Mouse (Mus musculus): Measurements from ENCODE around the gene Mdm2. TPM values are rescaled to one million over a fixed set of nuclear protein-coding genes. Genes with fewer than 3 reads are reported as not detected.
"Not testable (repeated sequence)": the region's sequence is repeated elsewhere in the genome, so short reads cannot be mapped to it uniquely, and the experiment has no call there.

Gene Mdm2
- polyA plus RNA-seq, 1 experiment from 2014 or later: 48.4 TPM

GRCm38 (mm10) chr10:117736573-117736972, 26.0 kb upstream of the Mdm2 start:
- Histone ChIP-seq H3K4me1 (replicated peaks; ENCODE audit: control insufficient read depth, insufficient read depth, low read length) (no peaks in the 10 kb centered on the region), H3K4me2 (replicated peaks) (no peak overlapping the region), H3K27ac (no peak overlapping the region), H3K9ac (no peak overlapping the region), H3K9me3 (ENCODE audit: control insufficient read depth, low read length) (no peaks in the 10 kb centered on the region), H3K27me3 (ENCODE audit: control insufficient read depth, insufficient read depth, low read length) (no peaks in the 10 kb centered on the region), H3K36me3 (replicated peaks; ENCODE audit: control insufficient read depth, insufficient read depth) (peaks cover 66% of the 10 kb centered on the region), H3K4me3 (replicated peaks; ENCODE audit: low read length) (no peak overlapping the region)
- DNase-seq (ENCODE audit: low spot score) (no peak), ATAC-seq (ENCODE audit: low FRiP score) (no peak)
- WGBS: 96% methylated on average over 5 of the region's 5 CpGs

GRCm38 (mm10) chr10:117735396-117735795, 24.8 kb upstream of the Mdm2 start:
- not testable (repeated sequence) for H3K27ac ChIP-seq; H3K9me3 ChIP-seq (ENCODE audit: control insufficient read depth, low read length); H3K4me3 ChIP-seq (replicated peaks; ENCODE audit: low read length); H3K27me3 ChIP-seq (ENCODE audit: control insufficient read depth, insufficient read depth, low read length); DNase-seq (ENCODE audit: low spot score); H3K9ac ChIP-seq; ATAC-seq (ENCODE audit: low FRiP score); H3K4me1 ChIP-seq (replicated peaks; ENCODE audit: control insufficient read depth, insufficient read depth, low read length); H3K4me2 ChIP-seq (replicated peaks)
- H3K36me3 ChIP-seq (replicated peaks; ENCODE audit: control insufficient read depth, insufficient read depth): peaks cover 55% of the 10 kb centered on the region
- WGBS: 92% methylated on average over 11 of the region's 12 CpGs

DNA sequence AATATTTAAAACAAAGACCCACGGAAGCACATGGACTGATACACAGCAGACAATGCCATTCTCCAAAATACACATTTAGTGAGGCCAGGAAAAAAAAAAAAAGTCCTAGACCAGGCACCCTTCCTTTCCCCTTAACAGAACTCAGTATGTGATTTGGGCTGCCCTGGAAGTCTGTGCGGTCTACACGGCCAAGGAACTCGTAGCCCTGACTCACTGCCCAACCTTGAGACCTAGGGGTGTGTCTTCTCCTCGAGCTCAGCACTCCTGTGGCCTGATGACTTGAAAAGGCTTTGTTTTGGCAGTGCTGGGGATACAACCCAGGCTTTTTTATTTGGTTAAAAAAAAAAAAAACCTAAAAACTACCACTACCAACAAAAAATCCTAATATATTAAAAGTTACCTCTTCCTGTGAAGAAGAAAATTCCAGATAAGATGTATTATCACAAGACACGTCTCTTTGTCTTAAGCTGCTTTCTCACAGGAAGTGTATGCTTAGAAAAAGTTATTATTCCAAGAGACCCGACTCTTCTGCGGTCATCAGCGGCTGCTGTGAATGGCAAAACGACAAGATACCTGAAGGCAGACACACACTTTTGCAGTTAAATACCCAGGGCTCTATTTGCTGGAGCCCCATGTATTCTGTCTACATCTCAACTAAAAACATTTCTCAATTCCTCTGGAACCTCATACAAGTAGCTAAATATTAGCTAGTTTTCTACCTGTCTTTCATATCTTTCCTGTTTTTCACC, 23.7 kb upstream of the Mdm2 start:
- peaks cover 43% of the 10 kb centered on the region for H3K36me3 ChIP-seq (replicated peaks; ENCODE audit: control insufficient read depth, insufficient read depth)
- DNase-seq (ENCODE audit: low spot score); ATAC-seq (ENCODE audit: low FRiP score); H3K4me2 ChIP-seq (replicated peaks); H3K9me3 ChIP-seq (ENCODE audit: control insufficient read depth, low read length); H3K4me1 ChIP-seq (replicated peaks; ENCODE audit: control insufficient read depth, insufficient read depth, low read length); H3K27me3 ChIP-seq (ENCODE audit: control insufficient read depth, insufficient read depth, low read length); H3K4me3 ChIP-seq (replicated peaks; ENCODE audit: low read length); H3K9ac ChIP-seq; H3K27ac ChIP-seq: not testable (repeated sequence)
- 90% methylated on average over 9 of the region's 10 CpGs for WGBS

DNA sequence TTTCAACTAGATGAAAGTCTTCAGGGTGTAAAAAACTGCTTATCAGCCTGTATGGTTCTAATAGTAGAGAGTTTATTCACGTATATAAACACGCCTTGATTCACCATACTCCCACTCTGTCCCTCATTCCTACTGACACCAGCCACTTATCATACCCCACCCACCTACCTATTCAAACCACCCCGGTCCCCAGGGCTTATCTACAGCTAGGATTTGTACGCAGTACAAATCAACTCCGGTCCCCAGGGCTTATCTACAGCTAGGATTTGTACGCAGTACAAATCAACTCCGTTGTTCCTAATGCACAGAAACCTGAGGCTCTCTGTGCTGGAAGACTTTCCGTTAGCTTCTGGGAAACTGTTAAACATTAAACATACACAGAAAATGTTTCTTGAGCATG, 23.1 kb upstream of the Mdm2 start:
- DNase-seq (ENCODE audit: low spot score); H3K4me2 ChIP-seq (replicated peaks); H3K9me3 ChIP-seq (ENCODE audit: control insufficient read depth, low read length); H3K9ac ChIP-seq; H3K27me3 ChIP-seq (ENCODE audit: control insufficient read depth, insufficient read depth, low read length); H3K4me1 ChIP-seq (replicated peaks; ENCODE audit: control insufficient read depth, insufficient read depth, low read length); H3K4me3 ChIP-seq (replicated peaks; ENCODE audit: low read length); H3K27ac ChIP-seq; ATAC-seq (ENCODE audit: low FRiP score): not testable (repeated sequence)
- WGBS: 93% methylated on average over 8 of the region's 8 CpGs
- H3K36me3 ChIP-seq (replicated peaks; ENCODE audit: control insufficient read depth, insufficient read depth): peaks cover 37% of the 10 kb centered on the region

DNA sequence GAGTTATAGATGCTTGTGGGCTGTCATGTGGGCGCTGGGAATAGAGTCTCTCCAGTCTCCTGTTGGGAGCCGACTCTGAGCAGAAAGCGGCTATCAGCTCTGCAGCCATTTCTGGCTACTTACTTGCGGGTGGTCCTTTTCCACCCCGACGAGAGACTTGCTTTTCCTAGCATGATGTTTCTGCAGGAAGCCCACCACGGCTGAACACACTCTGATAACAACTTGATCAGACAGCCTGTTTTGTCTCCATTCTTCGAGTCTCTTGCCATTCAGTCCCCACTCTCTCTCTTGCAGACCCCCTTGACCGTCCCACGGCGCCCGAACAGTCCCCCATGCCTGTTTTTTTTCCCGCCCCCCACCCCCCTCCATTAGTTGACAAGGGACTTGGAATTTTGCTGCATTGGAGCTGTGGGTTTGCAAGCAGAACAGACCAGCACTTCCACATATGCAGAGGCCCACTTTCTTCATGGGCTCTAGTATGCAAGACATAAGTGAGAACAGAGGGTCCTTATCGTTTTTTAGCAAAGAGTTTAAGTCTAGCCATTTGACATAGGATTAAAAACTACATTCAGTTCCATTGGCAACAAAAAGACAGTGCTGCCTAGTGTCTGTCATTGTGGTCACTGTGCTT, 22.5 kb upstream of the Mdm2 start:
- whole genome bisulfite sequencing: 88% methylated on average over 14 of the region's 14 CpGs
- DNase-seq (ENCODE audit: low spot score): no peak
- H3K4me2 ChIP-seq (replicated peaks): no peak overlapping the region

DNA sequence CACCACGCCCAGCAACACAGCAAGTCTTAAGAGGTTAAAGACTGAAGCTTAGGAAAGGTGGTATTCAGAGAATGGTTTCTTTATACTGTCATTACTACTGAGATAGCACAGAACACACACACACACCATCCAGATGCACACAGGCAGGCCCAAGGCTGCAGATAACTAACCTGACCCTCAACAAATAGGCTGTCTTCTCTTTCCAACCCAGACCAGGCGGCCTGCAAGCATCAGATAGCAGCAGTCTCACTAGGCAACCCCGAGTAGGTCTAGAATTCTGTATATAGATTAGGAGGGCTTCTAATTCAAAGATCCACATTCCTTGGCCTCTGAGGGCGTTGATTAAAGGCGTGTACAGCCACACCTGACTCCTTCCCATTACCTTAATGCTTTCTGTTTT, 21.6 kb upstream of the Mdm2 start:
- no peak overlapping the region for H3K9ac ChIP-seq
- ATAC-seq (ENCODE audit: low FRiP score) (no peak), DNase-seq (ENCODE audit: low spot score) (no peak)
- H3K36me3 ChIP-seq (replicated peaks; ENCODE audit: control insufficient read depth, insufficient read depth): peaks cover 23% of the 10 kb centered on the region
- H3K4me3 ChIP-seq (replicated peaks; ENCODE audit: low read length): no peak overlapping the region
- H3K4me1 ChIP-seq (replicated peaks; ENCODE audit: control insufficient read depth, insufficient read depth, low read length): no peaks in the 10 kb centered on the region
- no peak overlapping the region for H3K4me2 ChIP-seq (replicated peaks)
- H3K9me3 ChIP-seq (ENCODE audit: control insufficient read depth, low read length): no peaks in the 10 kb centered on the region
- WGBS: 89% methylated on average over 5 of the region's 5 CpGs
- no peak overlapping the region for H3K27ac ChIP-seq
- H3K27me3 ChIP-seq (ENCODE audit: control insufficient read depth, insufficient read depth, low read length): no peaks in the 10 kb centered on the region

More for the DNA sequence above, 22.5 kb upstream of the Mdm2 start:
- Histone ChIP-seq H3K27ac (no peak overlapping the region), H3K36me3 (replicated peaks; ENCODE audit: control insufficient read depth, insufficient read depth) (peaks cover 31% of the 10 kb centered on the region), H3K9ac (no peak overlapping the region), H3K4me1 (replicated peaks; ENCODE audit: control insufficient read depth, insufficient read depth, low read length) (no peaks in the 10 kb centered on the region), H3K9me3 (ENCODE audit: control insufficient read depth, low read length) (no peaks in the 10 kb centered on the region), H3K27me3 (ENCODE audit: control insufficient read depth, insufficient read depth, low read length) (no peaks in the 10 kb centered on the region), H3K4me3 (replicated peaks; ENCODE audit: low read length) (no peak overlapping the region)
- ATAC-seq (ENCODE audit: low FRiP score): no peak

DNA sequence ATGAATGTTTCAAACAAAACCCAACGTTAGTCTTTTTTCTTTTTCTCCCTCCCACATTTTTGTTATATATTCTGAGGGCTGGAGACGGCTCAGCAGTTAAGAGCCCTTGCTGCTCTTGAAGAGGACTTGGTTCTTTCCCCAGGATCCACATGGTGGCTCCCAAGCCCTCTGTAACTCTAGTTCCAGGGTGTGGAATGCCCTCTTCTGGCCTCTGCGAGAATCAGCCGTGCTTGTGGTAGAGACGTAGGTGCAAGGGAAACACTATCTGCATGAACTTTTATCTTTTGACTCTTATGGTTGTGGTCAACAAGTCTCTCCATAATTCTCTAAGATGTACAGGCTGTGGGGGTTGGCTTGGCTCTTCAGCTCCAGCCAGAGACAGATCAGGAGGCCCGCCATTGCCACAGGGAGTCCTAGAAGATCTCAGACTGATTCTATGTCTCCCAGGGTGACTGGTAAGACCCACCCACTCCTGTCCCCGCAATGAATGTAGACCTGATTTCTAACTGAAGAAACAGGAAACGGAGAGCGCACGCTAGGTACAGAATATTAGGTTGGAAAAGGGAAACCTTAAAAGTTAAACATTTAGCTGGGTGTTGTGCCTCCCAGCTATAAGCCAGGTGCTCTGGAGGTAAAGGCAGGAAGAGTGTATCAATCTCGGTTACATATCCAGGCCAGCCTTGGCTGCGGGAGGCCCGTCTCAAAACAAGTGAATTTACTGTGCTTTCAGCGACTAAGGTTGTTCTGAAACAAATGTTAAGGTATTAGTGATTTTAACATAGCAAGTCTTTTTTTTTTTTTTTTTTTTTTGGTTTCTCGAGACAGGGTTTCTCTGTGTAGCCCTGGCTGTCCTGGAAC, 20.9 kb upstream of the Mdm2 start:
- H3K9ac ChIP-seq: no peak overlapping the region
- 61% methylated on average over 14 of the region's 15 CpGs for WGBS
- no peaks in the 10 kb centered on the region for H3K27me3 ChIP-seq (ENCODE audit: control insufficient read depth, insufficient read depth, low read length)
- H3K4me1 ChIP-seq (replicated peaks; ENCODE audit: control insufficient read depth, insufficient read depth, low read length): no peaks in the 10 kb centered on the region
- no peak for ATAC-seq (ENCODE audit: low FRiP score)
- H3K36me3 ChIP-seq (replicated peaks; ENCODE audit: control insufficient read depth, insufficient read depth): peaks cover 16% of the 10 kb centered on the region
- no peak overlapping the region for H3K4me3 ChIP-seq (replicated peaks; ENCODE audit: low read length)
- no peak for DNase-seq (ENCODE audit: low spot score)
- H3K27ac ChIP-seq: no peak overlapping the region
- no peak overlapping the region for H3K4me2 ChIP-seq (replicated peaks)
- no peaks in the 10 kb centered on the region for H3K9me3 ChIP-seq (ENCODE audit: control insufficient read depth, low read length)

DNA sequence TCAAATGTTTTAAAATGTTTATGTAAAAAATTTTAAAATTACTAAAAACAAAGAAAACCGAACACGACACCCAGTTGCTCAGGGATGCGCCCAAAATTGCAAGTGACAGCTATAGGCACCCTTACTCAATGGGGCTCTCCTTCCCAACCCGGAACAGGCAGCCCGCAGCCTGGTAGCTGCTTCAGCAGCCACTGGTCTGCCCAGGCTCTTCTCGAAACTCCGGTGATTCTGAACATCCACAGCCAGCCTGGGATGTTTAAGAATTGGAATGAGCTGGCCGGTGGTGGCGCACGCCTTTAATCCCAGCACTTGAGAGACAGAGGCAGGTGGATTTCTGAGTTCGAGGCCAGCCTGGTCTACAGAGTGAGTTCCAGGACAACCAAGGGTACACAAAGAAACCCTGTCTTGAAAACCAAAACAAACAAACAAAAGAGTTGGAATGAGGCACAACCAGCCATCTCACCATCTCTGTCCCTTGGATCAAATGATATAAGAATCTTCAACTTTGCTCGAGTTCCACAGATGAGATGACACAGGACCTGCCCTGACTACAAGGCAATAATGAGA, 20.2 kb upstream of the Mdm2 start:
- H3K36me3 ChIP-seq (replicated peaks; ENCODE audit: control insufficient read depth, insufficient read depth): peaks cover 10% of the 10 kb centered on the region; the same call in 1 of the 2 replicates
- no peaks in the 10 kb centered on the region for H3K9me3 ChIP-seq (ENCODE audit: control insufficient read depth, low read length)
- 97% methylated on average over 12 of the region's 12 CpGs for WGBS
- H3K4me3 ChIP-seq (replicated peaks; ENCODE audit: low read length): no peak overlapping the region
- no peak overlapping the region for H3K9ac ChIP-seq
- H3K4me1 ChIP-seq (replicated peaks; ENCODE audit: control insufficient read depth, insufficient read depth, low read length): no peaks in the 10 kb centered on the region
- no peak for DNase-seq (ENCODE audit: low spot score)
- ATAC-seq (ENCODE audit: low FRiP score): no peak
- H3K4me2 ChIP-seq (replicated peaks): no peak overlapping the region
- no peaks in the 10 kb centered on the region for H3K27me3 ChIP-seq (ENCODE audit: control insufficient read depth, insufficient read depth, low read length)
- no peak overlapping the region for H3K27ac ChIP-seq

DNA sequence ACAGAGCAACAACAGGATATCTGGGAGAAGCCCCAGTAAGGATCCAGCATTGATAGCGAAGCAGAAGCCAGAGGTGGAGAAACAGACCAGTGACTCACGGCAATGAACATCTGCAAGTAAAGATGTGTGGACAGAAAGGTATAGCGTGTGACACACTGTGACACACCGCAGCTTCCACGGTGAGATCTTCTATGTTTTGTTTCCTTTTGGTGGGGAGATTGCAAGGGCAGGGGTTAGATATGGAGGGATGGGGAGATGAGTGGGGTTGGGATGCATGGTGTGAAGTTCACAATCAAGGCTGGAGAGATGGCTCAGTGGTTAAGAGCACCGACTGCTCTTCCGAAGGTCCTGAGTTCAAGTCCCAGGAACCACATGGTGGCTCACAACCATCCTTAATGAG, 19.6 kb upstream of the Mdm2 start:
- H3K36me3 ChIP-seq (replicated peaks; ENCODE audit: control insufficient read depth, insufficient read depth): peaks cover 5% of the 10 kb centered on the region; the same call in 1 of the 2 replicates
- H3K27ac ChIP-seq: no peak overlapping the region
- H3K27me3 ChIP-seq (ENCODE audit: control insufficient read depth, insufficient read depth, low read length): no peaks in the 10 kb centered on the region
- DNase-seq (ENCODE audit: low spot score) (no peak), ATAC-seq (ENCODE audit: low FRiP score) (no peak)
- H3K4me1 ChIP-seq (replicated peaks; ENCODE audit: control insufficient read depth, insufficient read depth, low read length): no peaks in the 10 kb centered on the region
- no peak overlapping the region for H3K4me2 ChIP-seq (replicated peaks)
- H3K4me3 ChIP-seq (replicated peaks; ENCODE audit: low read length): no peak overlapping the region
- no peaks in the 10 kb centered on the region for H3K9me3 ChIP-seq (ENCODE audit: control insufficient read depth, low read length)
- H3K9ac ChIP-seq: no peak overlapping the region
- WGBS: 97% methylated on average over 7 of the region's 7 CpGs

Measured in hindbrain, embryonic 14.5 days (tissue).